Mouse (Mus musculus) neural tube, embryonic 10.5 days (tissue): ENCODE data around the gene Sf3b1.
"Not testable (repeated sequence)": the region's sequence is repeated elsewhere in the genome, so short reads cannot be mapped to it uniquely, and the experiment has no call there.

ENCODE experiments used
- DNase-seq: peaks from one replicate; pipeline ENCODE4 v3.0.0-alpha.2; 2017; ENCODE audit warnings: low spot score; ENCODE audit errors: extremely low spot score

The Sf3b1 gene

DNA sequence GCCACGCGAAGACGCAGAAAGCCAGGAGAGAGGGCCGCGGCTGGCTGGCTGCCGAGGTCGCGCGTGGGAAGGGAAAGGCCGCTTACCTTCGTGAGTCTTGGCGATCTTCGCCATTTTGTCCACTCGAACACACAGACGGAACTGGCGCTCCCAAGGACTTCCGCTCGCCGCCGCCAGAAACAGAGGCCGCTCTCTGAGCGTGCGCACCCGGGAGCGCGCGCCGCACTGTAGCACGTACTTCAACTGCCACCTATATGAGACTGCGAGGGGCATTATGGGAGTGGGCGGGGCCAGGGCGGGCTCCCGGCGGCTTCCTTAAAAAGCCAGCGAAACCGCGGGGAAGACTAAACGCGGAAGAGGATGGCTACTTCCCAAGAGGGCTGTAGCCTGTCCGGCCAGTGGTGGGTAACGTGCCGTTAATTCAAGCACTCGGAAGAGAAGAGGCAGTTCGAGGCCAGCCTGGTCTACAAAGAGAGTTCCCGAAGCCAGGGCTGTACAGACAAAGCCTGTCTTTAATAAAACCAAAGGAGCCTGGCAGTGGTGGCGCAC lies at the start of gene Sf3b1:
Gene Sf3b1 (minus strand): TSS at position 229 of the 549 bp plus-strand sequence.
- peak; percentile 97 for DNase-seq

DNA sequence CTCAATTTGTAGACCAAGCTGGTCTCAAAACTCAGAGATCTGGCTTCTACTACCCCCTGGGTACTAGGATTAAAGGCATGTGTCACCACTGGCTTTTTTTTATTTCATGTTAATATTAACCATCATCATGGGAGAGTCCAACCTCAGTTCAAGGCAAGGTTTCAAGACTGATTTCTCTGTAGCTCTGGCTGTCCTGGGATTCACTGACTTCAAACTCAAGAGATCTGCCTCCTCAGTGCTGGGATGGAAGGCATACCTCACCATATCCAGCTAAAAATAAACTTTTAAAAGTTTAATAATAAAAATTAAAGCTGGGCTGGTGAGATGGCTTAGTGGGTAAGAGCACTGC lies 49.1 kb upstream of the Sf3b1 start:
- no peak for DNase-seq

DNA sequence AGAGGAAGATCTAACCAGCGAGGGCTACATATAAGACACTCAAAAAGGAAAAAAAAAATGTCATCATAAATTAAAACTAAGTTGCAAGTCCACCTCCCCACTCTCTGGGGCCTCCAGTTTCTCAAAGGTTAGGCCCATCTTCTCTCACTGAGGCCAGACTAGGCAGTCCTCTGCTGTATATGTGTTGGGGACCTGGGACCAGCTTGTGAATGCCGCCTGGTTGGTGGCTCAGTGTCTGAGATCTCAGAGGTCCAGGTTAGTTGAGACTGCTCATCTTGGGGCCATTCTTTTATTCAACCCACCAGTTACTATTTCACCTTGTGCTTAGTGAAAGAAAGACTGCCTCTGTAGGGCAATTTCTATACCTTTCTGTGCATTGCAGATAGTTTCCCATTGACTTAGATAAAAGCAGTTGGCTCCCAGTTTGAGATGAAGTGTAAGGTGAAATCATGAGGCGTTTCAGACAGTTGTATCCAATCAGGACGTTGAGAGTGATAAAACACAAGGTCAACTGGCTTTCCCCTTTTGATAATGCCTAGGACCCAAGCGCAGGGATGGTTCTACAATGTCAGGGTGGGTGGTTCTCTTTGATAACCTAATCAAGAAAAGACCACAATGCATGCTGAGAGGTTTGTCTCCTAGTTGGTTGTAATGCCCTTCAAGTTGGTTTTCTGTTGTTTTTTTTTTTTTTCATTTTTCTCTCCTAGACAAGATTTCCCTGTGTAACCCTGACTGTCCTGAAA lies 48.5 kb upstream of the Sf3b1 start:
- DNase-seq: no peak

DNA sequence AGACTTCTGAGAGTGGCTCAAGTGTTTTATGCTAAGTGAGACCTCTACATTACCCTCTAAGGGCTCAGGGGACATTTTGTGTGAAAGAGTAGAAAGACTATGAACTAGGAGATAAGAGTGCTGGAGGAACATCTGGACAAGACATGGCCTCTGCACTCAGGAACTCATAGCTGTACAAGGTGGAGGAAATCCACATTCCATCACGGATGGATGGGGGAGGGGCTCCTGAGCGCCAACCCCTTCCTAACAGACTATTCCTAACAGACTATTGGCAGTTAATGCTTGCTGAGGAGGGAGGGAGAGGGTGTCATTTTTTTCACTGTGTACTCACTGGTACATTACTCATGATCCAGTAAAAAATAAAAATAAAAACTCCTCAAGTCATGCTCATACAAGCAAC lies 47.5 kb upstream of the Sf3b1 start:
- DNase-seq: no peak

DNA sequence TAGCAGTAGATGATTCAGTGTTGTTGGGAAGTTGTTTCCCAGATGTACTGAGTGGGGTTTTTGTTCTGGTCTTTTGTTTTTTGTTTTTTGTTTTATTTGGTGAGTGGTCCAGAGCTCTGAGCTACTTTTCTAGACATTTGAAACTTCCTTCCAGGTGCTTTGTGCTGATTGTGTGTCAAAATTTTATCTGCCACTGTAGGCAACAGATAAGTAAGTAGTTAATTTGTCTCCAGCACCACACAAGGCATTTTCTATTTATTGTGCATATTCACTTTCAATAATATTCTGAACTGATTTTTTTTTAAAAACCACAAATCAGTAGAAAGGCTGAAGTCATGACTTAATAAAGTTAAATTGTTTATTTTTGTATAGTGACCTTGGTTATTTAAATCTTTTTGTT lies 45.0 kb upstream of the Sf3b1 start:
- DNase-seq: not testable (repeated sequence)

DNA sequence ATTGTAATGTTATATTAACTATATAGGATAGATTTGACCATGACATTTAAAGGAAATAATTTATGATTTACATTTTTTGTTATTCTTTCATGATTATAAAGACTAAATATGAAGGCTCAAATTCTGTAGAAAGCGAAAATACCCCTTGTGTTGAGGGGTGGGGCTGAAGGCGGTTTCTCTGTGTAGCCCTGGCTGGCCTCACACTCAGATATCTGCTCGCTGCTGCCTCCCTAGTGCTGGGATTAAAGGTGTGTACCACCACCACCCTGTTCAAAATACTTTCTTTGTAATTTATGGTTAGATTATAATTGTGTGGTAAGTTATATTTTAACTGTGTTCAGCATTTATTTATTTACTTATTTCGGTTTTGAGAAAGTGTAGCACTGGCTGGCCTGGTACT lies 34.5 kb upstream of the Sf3b1 start:
- no peak for DNase-seq

DNA sequence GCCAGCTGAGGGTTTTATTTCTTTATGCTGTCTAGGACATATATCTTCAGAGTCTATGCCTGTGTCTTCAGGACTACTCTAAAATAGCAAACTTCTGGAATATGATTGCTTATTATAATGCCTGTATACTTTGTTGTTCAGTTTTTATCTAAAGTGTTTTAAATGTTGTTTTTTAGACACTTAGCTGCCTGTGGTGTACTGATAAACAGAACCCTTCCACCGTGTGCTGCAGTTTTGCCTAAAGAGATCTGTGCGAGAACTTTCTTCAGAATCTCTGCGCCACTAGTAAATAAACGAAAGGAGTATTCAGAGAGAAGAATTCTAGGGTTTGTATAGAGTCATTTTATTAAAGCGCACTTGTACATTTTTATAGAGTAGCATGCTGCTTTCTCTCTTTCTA lies 33.8 kb upstream of the Sf3b1 start:
- no peak for DNase-seq

DNA sequence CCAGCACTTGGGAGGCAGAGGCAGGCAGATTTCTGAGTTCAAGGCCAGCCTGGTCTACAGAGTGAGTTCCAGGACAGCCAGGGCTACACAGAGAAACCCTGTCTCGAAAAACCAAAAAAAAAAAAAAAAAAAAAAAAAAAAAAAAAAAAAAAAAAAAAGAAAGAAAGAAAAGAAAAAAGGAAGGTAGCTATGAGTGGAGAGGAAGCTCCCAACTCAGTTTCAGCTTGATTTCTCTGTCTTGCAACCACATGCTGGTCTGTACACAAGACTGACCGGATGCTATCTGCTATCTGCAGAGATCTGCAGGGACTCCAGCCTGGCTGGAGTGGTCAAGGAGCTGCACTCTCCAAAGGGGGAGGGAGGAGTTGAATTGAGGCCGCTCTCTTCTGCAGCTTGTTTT lies 31.1 kb upstream of the Sf3b1 start:
- DNase-seq: not testable (repeated sequence)

DNA sequence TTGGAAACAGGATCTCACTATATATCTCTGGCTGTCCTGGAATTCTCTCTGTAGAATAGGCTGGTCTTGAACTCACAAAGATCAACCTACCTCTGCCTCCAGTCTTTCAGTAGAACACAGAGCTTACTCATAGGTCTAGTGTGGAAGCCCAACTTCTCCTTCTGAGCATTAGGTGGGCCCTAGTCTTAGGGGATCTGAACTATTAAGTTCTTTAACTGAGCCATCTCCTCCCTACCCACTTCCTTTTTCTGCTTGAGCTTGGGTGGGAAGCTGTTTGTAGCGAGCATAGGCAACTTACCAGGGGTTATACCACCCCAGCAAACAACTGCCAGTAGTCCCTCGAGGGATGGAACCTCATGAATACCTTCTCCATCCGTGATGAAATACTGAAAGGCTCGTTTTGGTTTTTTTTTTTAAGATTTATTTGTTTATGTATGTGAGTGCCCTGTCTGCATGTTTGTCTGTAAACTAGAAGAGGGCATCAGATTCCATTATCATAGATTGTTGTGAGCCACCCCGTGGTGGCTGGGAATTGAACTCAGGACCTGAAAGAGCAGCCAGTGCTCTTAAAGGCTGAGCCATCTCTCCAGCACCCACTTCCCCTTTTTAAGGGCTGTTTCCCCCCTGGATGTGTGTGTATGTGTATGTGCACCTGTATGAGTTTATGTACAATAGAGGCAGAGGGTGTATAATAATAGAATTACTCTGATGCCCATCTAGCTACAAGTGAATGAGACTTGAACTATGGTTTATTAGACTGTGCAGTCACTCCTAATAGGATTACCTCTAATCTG lies 28.2 kb upstream of the Sf3b1 start:
- DNase-seq: no peak

DNA sequence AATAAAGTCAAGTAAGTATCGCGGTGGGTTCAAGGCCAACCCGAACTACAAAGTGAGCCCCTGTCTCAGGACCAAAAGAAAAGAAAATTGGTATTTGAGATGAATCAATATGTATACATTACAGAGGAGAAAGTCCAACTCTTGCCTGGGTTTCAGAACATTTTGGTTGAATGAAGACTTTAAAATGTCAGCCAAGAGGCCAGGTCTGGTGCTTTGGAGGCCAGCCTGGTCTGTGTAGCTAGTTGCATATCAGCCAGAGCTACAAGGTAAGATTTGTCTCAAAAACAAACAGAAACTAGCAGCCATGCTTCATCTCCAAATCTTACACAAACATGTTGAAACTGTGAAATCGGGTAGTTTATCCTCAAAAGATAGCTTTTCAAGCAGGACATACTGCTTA lies 26.3 kb upstream of the Sf3b1 start:
- DNase-seq: no peak

DNA sequence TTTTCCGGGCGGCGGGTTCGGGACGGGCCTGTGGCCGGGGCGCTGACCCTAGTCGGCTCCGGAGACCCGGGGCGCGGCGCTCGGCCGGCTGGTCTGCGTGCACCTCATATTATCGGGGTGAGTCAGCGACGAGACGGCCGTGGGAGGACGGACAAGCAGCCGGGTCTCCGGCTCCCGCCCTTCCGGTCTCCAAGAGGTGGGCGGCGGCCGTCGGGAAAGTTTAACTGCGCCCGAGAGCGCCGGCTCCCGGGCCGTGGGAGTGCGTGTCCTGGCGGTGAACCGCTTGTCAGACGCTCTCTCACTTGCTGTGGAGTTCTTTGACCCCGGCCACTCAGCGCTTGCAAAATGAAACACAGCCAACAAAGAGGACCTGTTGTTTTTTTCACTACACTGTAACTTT lies 25.7 kb upstream of the Sf3b1 start:
- no peak for DNase-seq

DNA sequence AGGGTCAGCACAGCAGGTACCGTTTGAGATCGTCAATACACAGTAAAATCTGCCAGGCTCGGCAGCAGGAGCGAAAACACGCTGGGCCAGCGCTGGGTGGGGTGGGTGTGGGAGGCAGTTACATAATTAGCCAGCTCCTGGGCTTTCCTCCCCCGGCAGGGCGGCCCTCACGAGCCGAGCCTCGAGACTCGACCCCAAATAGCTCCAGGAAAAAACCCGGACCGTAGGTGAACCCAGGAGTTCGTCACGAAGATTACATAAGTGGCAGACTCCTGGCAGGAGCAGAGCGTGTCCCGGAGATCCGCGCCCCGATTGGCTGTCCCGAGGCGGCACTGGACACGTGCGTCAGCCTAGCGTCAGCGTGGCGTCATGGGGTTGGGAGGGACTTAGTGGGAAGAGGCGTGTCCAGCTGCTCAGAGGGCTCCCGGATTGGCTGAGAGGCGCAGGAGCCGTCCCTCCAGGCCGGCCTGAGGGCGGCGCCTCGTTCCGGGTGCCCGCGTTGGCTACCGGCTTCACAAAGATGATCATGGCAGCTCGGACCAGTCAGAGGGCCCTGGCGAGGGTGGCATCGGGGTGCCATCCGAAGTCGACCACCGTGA lies 25.2 kb upstream of the Sf3b1 start, which contains the start of gene Coq10b:
Gene Coq10b (plus strand): TSS at position 416 of the 599 bp plus-strand sequence.
- DNase-seq: peak; percentile 99

DNA sequence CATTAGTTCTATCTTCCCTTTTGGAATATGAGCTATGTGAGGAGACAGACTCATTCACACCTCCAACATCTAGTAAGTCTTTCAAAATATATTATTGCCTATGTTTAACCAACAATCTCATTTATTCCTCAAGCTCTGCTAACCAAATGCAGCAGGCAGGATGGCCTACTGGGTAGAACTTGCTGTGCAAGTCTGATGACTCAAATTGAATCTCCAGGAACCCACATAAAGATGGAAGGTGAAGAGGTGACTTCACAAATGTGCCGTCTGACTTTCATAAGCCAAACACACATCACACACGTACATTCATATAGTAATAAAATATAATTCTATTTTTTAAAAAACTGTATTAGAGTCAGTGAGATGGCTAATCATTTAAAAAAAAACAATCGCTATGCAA lies 24.4 kb upstream of the Sf3b1 start:
- DNase-seq: no peak

DNA sequence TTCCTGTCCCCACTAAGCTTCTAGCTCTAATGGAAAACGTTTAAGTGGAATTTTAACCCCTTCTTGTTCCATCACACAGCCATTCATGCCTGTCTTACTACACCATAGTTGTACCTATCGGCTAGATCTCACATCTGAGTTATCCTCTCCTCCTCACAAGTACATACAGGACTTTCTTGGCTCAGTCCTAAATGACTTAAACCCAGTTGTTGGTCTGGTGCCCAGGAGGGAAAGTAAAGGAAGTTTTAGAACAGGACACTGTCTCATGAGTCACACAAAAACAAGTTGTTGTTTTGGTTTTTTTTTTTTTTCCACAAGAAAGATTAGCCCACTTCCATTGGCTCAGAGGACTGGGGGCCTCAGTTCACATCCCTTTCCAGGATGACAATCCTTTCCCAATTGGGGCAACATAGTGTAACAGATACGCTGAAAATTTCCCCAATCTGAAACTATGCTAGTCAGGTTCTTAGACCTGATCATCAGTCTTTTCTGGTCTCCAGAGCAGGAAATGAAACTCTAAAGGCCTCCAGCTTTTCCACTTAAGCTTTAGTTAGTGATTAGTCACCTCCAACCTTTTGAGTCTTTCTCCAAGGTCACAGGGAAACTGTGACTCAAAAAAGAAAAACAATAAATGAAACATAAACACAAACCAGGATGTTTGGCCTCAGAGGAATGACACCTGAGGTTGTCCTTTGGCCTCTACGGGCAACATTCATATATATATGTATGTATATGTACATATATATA lies 21.7 kb upstream of the Sf3b1 start:
- no peak for DNase-seq

DNA sequence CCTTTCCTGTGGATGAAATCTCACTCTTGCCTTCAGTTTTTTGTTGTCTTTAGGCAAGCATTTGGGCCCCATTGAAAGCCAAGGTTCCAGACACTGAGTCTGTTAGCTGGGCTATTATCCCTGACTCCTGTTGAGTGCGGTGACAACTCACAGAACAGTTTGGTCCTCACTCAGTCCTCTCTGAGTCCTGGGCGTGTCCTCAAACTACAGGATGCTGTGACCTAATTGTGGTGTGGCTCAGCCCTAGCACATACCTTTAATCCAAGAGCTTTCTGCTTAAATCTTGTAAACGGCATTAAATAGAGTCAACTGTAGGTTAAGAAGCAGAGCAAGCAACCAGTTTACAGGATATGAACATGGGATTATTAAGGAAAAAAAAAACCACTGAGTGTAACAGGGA lies 15.9 kb upstream of the Sf3b1 start:
- DNase-seq: no peak

DNA sequence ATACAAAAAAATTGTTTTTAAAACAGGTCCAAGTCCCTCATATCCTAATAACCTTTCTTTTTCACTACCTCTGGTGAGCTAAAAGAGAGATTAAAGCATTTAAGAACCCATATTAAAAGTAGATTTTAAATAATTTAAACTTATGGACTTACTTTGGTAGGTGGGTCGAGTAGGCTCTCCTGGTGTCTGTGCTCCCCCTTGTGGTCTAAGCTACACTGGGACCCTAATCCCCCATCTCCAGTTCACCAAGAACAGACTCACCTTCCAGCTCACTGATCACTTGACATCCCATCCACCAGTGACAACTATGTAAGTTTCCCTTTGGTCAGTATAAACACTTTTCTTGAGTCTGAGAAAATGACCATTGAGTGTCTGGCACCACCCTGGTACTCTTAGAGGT lies 15.0 kb upstream of the Sf3b1 start:
- DNase-seq: no peak

DNA sequence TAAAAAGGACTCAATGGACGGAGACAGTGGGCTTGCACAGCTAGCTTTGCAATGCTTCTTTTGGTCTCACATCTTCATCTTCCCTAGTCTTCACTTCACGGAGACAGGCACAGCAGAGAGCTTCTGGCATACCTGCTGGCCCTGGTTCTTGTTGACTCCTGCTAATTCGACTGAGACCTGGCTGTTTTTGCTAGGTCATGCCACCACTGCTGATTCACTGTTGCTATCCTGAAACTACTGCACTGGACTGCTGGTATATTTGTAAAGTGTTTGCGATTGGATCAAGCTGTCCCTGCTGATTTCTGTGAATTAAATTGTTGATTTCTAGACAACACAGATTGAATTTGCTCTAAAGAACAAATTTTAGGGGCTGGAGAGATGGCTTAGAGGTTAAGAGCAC lies 14.4 kb upstream of the Sf3b1 start:
- DNase-seq: no peak

DNA sequence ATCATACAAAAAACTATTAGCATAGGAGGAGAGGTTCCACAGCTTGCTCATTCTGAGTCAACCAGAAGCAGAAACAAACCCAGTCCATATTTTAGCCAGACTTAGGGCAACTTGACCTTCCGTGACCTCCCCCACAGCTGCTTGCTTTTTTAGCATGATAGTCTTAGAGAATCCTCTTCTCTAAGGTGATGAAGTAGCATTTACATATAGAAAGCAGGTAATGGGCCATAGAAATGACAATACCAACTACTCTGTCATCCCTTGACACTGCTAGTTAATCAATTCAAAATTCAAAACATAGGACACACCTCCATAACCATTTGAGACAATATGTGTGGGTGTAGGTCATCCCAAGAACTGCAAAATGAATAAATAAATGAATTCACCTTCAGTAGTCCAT lies 12.7 kb upstream of the Sf3b1 start:
- no peak for DNase-seq

DNA sequence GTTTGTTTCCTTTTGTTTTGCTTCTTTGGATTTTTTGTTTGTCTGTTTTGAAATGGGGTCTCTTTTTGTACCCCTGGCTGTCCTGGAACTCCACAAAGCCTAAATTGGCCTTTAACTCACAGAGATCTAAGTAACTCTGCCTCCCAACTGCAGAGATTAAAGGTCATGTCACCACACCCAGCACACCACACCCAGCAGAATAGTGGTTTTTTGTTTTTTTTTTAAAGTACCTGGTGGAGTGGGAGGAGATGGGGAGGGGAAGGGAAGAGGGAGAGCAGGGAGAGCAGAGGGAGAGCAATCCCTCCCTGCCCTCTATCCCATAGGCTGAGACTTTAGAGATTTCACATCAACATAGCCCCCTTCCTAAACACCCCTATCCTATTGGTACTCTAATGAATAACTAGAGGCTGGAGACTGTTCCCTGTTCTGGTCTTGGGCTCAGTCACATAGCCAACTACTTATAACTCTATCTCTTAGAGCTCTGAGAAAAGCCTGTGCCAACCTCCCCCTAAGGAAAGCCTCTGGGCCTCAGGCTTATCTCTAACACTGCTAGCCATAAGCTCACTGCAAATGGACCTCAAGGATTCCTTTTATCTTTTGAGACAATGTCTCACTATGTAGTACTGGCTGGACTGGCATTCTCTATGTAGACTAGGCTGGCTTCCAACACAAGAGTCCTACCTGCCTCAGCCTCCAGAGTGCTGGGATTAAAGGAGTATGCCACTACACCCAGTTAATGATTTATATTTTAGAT lies 3.9 kb upstream of the Sf3b1 start:
- no peak for DNase-seq

DNA sequence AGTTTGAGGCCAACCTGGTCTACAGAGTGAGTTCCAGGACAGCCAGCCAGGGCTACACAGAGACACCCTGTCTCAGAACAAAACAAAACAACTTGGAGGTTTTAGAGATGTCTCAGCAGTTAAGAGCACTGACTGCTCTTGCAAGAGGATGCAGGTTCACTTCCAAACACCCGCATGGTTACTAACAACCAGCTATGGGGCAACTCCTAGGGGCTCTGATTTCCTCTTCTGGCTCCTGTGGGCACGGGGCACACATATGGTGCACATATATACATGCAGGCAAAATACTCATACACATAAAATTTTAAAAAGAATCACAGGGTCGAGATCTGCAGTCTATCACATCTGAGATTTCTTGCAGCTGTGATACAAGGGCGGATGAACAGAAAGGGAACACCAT lies 2.2 kb upstream of the Sf3b1 start:
- no peak for DNase-seq
